Mouse (Mus musculus): ENCODE data around the gene Foxn4.

Foxn4 gene

GRCm38 (mm10) chr5:114286872-114287571 is 13.4 kb upstream of the Foxn4 start:
- TF ChIP-seq GATA4 (IDR thresholded peaks at IDR 0.05; ENCODE audit: insufficient replicate concordance, low read length), result no peak

- TF ChIP-seq GATA4 (IDR thresholded peaks at IDR 0.05; ENCODE audit: insufficient replicate concordance, low read length), result no peak
Measured at GRCm38 (mm10) chr5:114286102-114286501, 12.5 kb upstream of the Foxn4 start.

GRCm38 (mm10) chr5:114285398-114285700 is 11.7 kb upstream of the Foxn4 start:
- no peak for TF ChIP-seq GATA4 (IDR thresholded peaks at IDR 0.05; ENCODE audit: insufficient replicate concordance, low read length)

- no peak for TF ChIP-seq GATA4 (IDR thresholded peaks at IDR 0.05; ENCODE audit: insufficient replicate concordance, low read length)
Measured at GRCm38 (mm10) chr5:114284604-114285397, 11.2 kb upstream of the Foxn4 start.

- TF ChIP-seq GATA4 (IDR thresholded peaks at IDR 0.05; ENCODE audit: insufficient replicate concordance, low read length), result no peak
Measured at GRCm38 (mm10) chr5:114282346-114282745, 8.7 kb upstream of the Foxn4 start.

GRCm38 (mm10) chr5:114279382-114280143 is 6.0 kb upstream of the Foxn4 start:
- no peak for TF ChIP-seq GATA4 (IDR thresholded peaks at IDR 0.05; ENCODE audit: insufficient replicate concordance, low read length)

DNA sequence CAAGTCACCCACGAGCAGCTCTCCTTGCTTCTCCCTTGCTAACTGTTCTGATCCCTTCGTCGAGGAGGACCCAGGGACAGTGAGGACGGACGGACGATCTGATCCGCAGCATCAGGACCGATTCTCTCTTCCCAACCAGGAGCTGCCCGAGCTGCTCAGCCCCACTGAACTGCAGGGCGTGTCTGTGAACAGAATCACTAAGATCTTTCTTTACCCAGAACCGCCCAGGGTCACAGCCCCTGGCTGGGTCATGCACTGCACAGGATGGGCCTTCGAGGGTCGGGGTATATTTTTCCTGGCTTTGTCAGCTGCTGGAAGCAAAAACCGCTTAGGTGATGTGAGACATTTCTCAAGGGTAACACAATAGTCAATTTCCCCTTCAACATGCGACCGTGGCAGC is 2.4 kb upstream of the Foxn4 start:
- no peak for TF ChIP-seq GATA4 (IDR thresholded peaks at IDR 0.05; ENCODE audit: insufficient replicate concordance, low read length)

- no peak for TF ChIP-seq GATA4 (IDR thresholded peaks at IDR 0.05; ENCODE audit: insufficient replicate concordance, low read length)
Measured at GRCm38 (mm10) chr5:114275339-114275738, 1.7 kb upstream of the Foxn4 start.

DNA sequence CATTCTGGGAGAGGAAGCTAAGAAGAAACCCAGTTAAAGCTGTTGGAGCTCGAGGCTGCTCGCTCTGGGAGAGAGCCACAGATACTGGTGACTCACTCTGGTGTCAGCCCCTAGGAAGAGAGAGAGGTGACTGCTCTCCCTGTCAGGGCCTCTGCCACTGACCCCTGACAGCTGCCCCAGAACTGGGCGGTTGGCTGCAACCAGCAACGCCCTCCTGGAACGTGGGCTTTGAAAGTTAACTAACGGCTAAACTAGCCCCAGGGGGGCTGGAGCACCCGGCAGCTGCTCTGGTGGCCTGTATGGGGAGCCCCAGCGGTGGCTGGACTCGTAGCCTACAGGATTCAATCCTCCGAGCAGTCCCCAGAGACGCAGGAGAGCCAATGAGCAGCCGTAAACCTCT is 3.6 kb downstream of the Foxn4 start:
- no peak for TF ChIP-seq GATA4 (IDR thresholded peaks at IDR 0.05; ENCODE audit: insufficient replicate concordance, low read length)

- no peak for TF ChIP-seq GATA4 (IDR thresholded peaks at IDR 0.05; ENCODE audit: insufficient replicate concordance, low read length)
Measured at GRCm38 (mm10) chr5:114269499-114269898, 4.1 kb downstream of the Foxn4 start.

DNA sequence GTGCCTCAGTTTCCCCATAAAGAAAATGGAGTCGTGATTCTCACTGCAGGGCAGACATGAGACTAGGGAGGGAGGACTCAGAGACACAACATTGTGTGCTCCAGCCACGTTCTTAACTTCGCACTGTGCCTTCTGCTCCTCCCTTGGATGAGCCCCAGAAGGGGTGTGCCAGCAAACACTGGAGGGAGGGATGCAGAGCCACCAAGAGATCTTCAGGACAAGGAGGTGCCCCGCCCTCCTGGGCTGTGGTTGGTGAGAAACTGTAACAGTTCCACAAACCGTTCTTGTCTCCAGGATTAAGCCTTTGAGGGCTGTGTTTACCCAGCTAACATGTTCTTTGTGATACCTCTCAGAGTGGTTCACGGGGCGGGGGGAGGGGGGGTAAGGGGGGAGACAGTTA is 5.0 kb downstream of the Foxn4 start:
- no peak for TF ChIP-seq GATA4 (IDR thresholded peaks at IDR 0.05; ENCODE audit: insufficient replicate concordance, low read length)

DNA sequence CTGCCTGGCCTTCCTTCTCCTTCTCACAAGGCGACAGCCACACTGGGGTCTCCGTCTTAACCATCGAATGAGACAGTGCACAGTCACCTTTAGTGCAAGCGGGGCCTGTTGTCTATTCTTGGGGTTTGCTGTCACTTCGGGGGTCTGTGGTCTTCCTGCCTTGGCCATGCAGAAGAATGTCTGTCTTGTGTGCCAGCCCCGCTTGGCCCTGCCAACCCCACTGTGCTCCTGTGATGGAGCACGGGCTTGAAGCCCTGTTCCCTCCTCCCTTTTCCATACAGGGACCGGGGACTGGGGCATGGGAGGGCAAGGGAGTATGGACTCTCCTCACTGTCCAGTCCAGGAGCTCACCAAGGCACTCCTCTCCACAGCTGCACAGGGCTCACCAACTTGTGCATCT is 8.8 kb downstream of the Foxn4 start:
- no peak for TF ChIP-seq GATA4 (IDR thresholded peaks at IDR 0.05; ENCODE audit: insufficient replicate concordance, low read length)

GRCm38 (mm10) chr5:114264030-114264459 is 9.6 kb downstream of the Foxn4 start:
- TF ChIP-seq GATA4 (IDR thresholded peaks at IDR 0.05; ENCODE audit: insufficient replicate concordance, low read length), result no peak

DNA sequence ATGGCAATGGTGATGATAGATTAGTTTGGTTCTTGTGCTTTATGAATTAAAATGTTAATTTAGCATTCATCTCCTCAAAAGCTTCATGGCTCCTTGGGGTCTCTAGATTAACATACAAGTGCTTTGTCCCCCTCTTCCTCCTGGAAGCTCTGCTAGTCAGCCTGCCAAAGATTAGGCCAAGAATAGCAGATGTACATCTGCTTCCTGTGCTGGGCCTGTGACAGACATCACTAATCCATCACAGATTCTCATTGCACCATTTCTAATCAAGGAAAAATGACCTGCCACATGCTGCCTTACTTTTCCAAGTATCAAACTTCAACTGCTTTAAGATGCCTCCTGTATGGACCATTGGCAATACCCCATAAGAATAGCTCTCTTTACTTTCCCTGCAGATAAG is 12.1 kb downstream of the Foxn4 start:
- TF ChIP-seq GATA4 (IDR thresholded peaks at IDR 0.05; ENCODE audit: insufficient replicate concordance, low read length), result no peak

DNA sequence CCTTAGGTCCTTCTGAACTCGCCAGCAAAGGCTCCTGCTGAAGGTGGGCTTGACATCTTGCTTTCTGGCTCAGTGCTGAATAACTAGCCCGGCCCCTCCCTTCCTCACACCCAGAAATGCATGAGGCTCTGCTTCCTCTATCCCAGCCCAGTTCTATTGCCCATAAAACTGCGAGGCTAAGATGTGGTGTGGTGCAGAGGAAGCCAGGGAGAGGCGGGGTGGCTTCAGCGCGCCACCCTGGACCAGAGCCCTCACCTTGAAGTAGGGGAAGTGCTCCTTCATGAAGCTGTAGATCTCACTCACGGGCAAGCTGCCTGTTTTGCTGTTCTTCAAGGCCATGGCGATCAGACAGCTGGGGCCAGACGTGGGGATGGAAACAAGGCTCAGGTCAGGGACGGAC is 14.1 kb downstream of the Foxn4 start:
- TF ChIP-seq GATA4 (IDR thresholded peaks at IDR 0.05; ENCODE audit: insufficient replicate concordance, low read length), result no peak

DNA sequence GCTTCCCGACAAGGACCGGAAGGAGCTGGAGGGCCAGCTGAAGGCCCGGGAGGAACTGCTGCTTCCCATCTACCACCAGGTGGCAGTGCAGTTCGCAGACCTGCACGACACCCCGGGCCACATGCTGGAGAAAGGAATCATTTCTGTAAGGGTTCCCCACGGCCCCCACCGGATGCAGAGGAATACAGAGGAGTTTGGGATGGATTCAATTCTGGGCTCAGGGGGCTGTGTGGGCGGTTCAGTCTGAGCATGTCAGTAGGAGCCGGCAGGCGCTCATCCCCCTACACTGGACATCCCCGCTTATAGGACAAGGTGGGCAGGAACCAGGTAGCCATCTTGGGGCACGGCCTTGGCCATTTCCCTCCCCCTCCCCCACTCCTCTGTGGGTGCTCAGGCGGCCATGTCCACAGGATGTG is 25.4 kb downstream of the Foxn4 start:
- TF ChIP-seq GATA4 (IDR thresholded peaks at IDR 0.05; ENCODE audit: insufficient replicate concordance, low read length), result no peak

Data from liver, adult (tissue).